Mouse (Mus musculus) liver, postnatal 0 days (tissue): ENCODE measurements at regions not wholly inside any gene's neighbourhood (a gene's known extent, or its start where the extent isn't known, plus 50 kb on each side); places are given as distances from the start of the nearest gene placed in this dataset.

Experiments
- CTCF ChIP-seq: sonication (generic); IDR thresholded peaks from 2 replicates; pipeline ENCODE4 v1.5.1; 2016; ENCODE audit warnings: antibody characterized with exemption, low read depth
- EP300 ChIP-seq: IDR thresholded peaks from 2 replicates; pipeline ENCODE4 v1.6.1; 2016; ENCODE audit warnings: antibody characterized with exemption, low read depth, mild to moderate bottlenecking

DNA sequence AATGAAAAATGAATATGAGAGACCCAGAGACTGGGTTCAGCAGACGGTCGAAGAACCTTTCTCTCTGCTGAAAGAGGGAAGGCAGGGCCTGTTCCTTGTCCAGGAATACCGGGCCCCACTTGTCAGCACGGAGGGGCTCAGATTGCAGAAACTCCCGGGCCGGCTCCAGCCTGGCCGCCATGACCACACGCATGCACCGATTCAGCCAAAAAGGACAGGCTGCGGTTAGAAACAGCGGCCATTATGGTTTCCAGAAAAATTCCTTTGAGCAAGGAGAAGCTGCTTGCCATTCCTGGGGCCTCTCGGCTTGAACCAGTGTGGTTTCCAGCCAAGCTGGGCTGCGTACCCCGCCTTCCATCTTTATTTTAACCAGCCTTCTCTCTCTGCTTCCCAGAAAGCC lies 64.7 kb upstream of the Tnrc6c start:
- TF ChIP-seq CTCF (no peak), EP300 (no peak)
